Mouse (Mus musculus) midbrain, embryonic 15.5 days (tissue): ENCODE measurements at regions not wholly inside any gene's neighbourhood (a gene's known extent, or its start where the extent isn't known, plus 50 kb on each side); places are given as distances from the start of the nearest gene placed in this dataset.
A peak's percentile ranks its signal among the peaks of the same experiment; 100 is the strongest.

Source experiments
- ATAC-seq: fragments of 200-750 bp; cut with Nextera tagmentation; replicated peaks from 2 replicates; pipeline ENCODE4 v1.8.0; 2017; ENCODE audit warnings: moderate TSS enrichment
- H3K27ac ChIP-seq: fragments of 300-500 bp; sonication (generic); 2 replicates; pipeline ENCODE4 v1.5.1; 2015; ENCODE audit warnings: mild to moderate bottlenecking, inconsistent platforms
- H3K27me3 ChIP-seq: fragments of 300-500 bp; sonication (generic); replicated peaks from 2 replicates; pipeline ENCODE4 v1.6.1; 2015; ENCODE audit warnings: inconsistent platforms
- H3K36me3 ChIP-seq: fragments of 300-500 bp; sonication (generic); replicated peaks from 2 replicates; pipeline ENCODE4 v1.6.1; 2015; ENCODE audit warnings: inconsistent platforms
- H3K4me1 ChIP-seq: fragments of 300-500 bp; sonication (generic); 2 replicates; pipeline ENCODE4 v1.6.1; 2015; ENCODE audit warnings: inconsistent platforms
- H3K4me2 ChIP-seq: fragments of 300-500 bp; sonication (generic); 2 replicates; pipeline ENCODE4 v1.6.1; 2015; ENCODE audit warnings: inconsistent platforms, mild to moderate bottlenecking, moderate library complexity
- H3K4me3 ChIP-seq: fragments of 300-500 bp; sonication (generic); 2 replicates; pipeline ENCODE4 v1.5.1; 2015; ENCODE audit warnings: mild to moderate bottlenecking, inconsistent platforms
- H3K9ac ChIP-seq: fragments of 300-500 bp; sonication (generic); 2 replicates; pipeline ENCODE4 v1.6.1; 2015; ENCODE audit warnings: mild to moderate bottlenecking, inconsistent platforms
- H3K9me3 ChIP-seq: fragments of 300-500 bp; sonication (generic); 2 replicates; pipeline ENCODE4 v1.6.1; 2016; ENCODE audit warnings: inconsistent platforms
- WGBS: fragments of 180-500 bp; shearing (Covaris S2); methylation state at CpG from one replicate; pipeline ENCODE4 v1.1.7; 2015; ENCODE audit warnings: mixed read lengths; 5-methylcytosine and 5-hydroxymethylcytosine counted together

- Histone ChIP-seq H3K27ac (no peak overlapping the region), H3K27me3 (no peaks in the 10 kb centered on the region), H3K4me1 (no peaks in the 10 kb centered on the region), H3K4me3 (no peak overlapping the region), H3K9ac (no peak overlapping the region), H3K4me2 (no peak overlapping the region), H3K9me3 (no peaks in the 10 kb centered on the region), H3K36me3 (no peaks in the 10 kb centered on the region)
- ATAC-seq, result no peak
- WGBS, result 76% methylated on average over 1 of the region's 1 CpGs
Measured at GRCm38 (mm10) chr15:25305801-25306200, 107.8 kb downstream of the Basp1 start.

GRCm38 (mm10) chr15:25303379-25303778 lies 110.2 kb downstream of the Basp1 start:
- Histone ChIP-seq H3K4me2 (no peak overlapping the region), H3K36me3 (no peaks in the 10 kb centered on the region), H3K4me3 (no peak overlapping the region), H3K27ac (no peak overlapping the region), H3K9ac (no peak overlapping the region), H3K27me3 (no peaks in the 10 kb centered on the region), H3K9me3 (no peaks in the 10 kb centered on the region), H3K4me1 (no peaks in the 10 kb centered on the region; the same call in 1 of the 2 replicates)
- WGBS, result 89% methylated on average over 3 of the region's 3 CpGs
- no peak for ATAC-seq

- Histone ChIP-seq H3K4me3 (no peak overlapping the region), H3K4me2 (no peak overlapping the region), H3K27me3 (no peaks in the 10 kb centered on the region), H3K27ac (no peak overlapping the region), H3K36me3 (no peaks in the 10 kb centered on the region), H3K9me3 (no peaks in the 10 kb centered on the region), H3K4me1 (peaks cover 5% of the 10 kb centered on the region; the same call in 1 of the 2 replicates), H3K9ac (no peak overlapping the region)
- 60% methylated on average over 8 of the region's 8 CpGs for WGBS
- no peak for ATAC-seq
Measured at GRCm38 (mm10) chr15:25302671-25303294, 110.8 kb downstream of the Basp1 start.

DNA sequence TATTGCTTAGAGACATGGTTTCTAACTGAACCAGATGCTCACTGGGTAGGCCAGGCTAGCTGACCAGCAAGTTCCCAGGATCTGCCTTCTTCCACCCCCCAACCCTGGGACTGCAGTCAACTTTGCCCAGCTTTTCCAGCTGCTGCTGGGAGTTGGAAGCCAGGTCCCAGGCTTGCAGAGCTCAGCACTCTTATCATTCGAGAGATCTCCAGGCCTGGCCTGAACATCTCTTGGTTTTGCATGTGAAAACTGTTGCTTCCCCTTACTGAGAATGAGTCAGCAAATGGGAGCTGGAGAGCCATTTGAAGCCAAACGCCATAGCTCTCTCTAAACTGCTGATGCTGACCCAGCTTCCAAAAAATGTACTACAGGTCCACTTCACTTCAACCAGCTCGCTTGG lies 111.8 kb downstream of the Basp1 start:
- no peak overlapping the region for H3K9ac ChIP-seq
- no peaks in the 10 kb centered on the region for H3K36me3 ChIP-seq
- WGBS, result 81% methylated on average over 3 of the region's 3 CpGs
- no peak overlapping the region for H3K4me3 ChIP-seq
- peaks cover 7% of the 10 kb centered on the region; the same call in 1 of the 2 replicates for H3K4me1 ChIP-seq
- ATAC-seq, result no peak
- no peak overlapping the region for H3K27ac ChIP-seq
- no peak overlapping the region for H3K4me2 ChIP-seq
- H3K9me3 ChIP-seq, result no peaks in the 10 kb centered on the region
- no peaks in the 10 kb centered on the region for H3K27me3 ChIP-seq

GRCm38 (mm10) chr15:25297278-25297677 lies 116.3 kb downstream of the Basp1 start:
- 52% methylated on average over 5 of the region's 5 CpGs for WGBS
- H3K27ac ChIP-seq, result no peak overlapping the region
- H3K9ac ChIP-seq, result no peak overlapping the region
- no peak overlapping the region for H3K4me3 ChIP-seq
- no peak overlapping the region for H3K4me2 ChIP-seq
- peaks cover 7% of the 10 kb centered on the region; the same call in 1 of the 2 replicates for H3K4me1 ChIP-seq
- 0 out of 2 replicates have a peak, but pooled peaks have one; percentile 44 for ATAC-seq
- H3K36me3 ChIP-seq, result no peaks in the 10 kb centered on the region
- H3K9me3 ChIP-seq, result no peaks in the 10 kb centered on the region
- no peaks in the 10 kb centered on the region for H3K27me3 ChIP-seq

- Histone ChIP-seq H3K27me3 (no peaks in the 10 kb centered on the region), H3K4me1 (peaks cover 8% of the 10 kb centered on the region; the same call in 1 of the 2 replicates), H3K4me2 (no peak overlapping the region), H3K9me3 (no peaks in the 10 kb centered on the region), H3K27ac (no peak overlapping the region), H3K36me3 (no peaks in the 10 kb centered on the region), H3K4me3 (no peak overlapping the region), H3K9ac (no peak overlapping the region)
- 88% methylated on average over 11 of the region's 11 CpGs for WGBS
- ATAC-seq, result peak; percentile 61
Measured at GRCm38 (mm10) chr15:25296714-25297113, 116.8 kb downstream of the Basp1 start.

DNA sequence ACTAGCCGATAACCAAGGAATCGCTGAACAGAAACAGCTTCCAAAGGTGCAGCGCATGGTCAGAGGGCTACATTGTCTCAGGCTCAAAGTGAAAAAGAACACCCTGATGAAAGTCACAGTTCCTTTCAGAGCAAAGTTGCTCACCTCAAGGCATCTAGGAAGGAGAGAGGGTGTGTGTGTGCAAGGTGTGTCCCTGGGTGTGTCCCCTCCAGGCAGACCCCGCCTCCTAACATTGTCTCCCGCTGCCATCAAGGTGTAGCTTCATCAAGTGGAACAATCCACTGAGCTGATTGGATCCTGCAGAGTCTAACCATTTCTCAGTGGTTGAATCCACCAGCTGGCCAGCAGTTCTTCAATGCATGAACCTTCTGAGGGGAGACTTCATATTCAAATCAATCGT lies 117.8 kb downstream of the Basp1 start:
- no peaks in the 10 kb centered on the region for H3K27me3 ChIP-seq
- no peak overlapping the region for H3K4me3 ChIP-seq
- no peak overlapping the region for H3K9ac ChIP-seq
- H3K9me3 ChIP-seq, result no peaks in the 10 kb centered on the region
- no peak overlapping the region for H3K27ac ChIP-seq
- 95% methylated on average over 6 of the region's 6 CpGs for WGBS
- H3K4me2 ChIP-seq, result no peak overlapping the region
- no peak for ATAC-seq
- H3K4me1 ChIP-seq, result peaks cover 16% of the 10 kb centered on the region; the same call in 1 of the 2 replicates
- no peaks in the 10 kb centered on the region for H3K36me3 ChIP-seq

GRCm38 (mm10) chr15:25291231-25291691 lies 122.3 kb downstream of the Basp1 start:
- WGBS, result 46% methylated on average over 10 of the region's 10 CpGs
- ATAC-seq, result peak; percentile 88
- 0 out of 2 replicates have a peak overlapping the region, but pooled peaks have one; percentile 13 for H3K27ac ChIP-seq
- H3K4me2 ChIP-seq, result peak overlapping the region; percentile 18; the same call in 1 of the 2 replicates
- H3K4me1 ChIP-seq, result 0 out of 2 replicates have a peak, but pooled peaks cover 10% of the 10 kb centered on the region
- no peaks in the 10 kb centered on the region for H3K9me3 ChIP-seq
- no peak overlapping the region for H3K4me3 ChIP-seq
- H3K36me3 ChIP-seq, result no peaks in the 10 kb centered on the region
- H3K27me3 ChIP-seq, result no peaks in the 10 kb centered on the region
- no peak overlapping the region for H3K9ac ChIP-seq

- Histone ChIP-seq H3K4me1 (peaks cover 15% of the 10 kb centered on the region; the same call in 1 of the 2 replicates), H3K9me3 (no peaks in the 10 kb centered on the region), H3K27ac (no peak overlapping the region), H3K9ac (no peak overlapping the region), H3K36me3 (no peaks in the 10 kb centered on the region), H3K4me2 (no peak overlapping the region), H3K27me3 (no peaks in the 10 kb centered on the region), H3K4me3 (no peak overlapping the region)
- ATAC-seq, result no peak
- 62% methylated on average over 3 of the region's 3 CpGs for WGBS
Measured at GRCm38 (mm10) chr15:25287850-25288249, 125.7 kb downstream of the Basp1 start.

GRCm38 (mm10) chr15:25284354-25285199 lies 129.0 kb downstream of the Basp1 start:
- 29% methylated on average over 17 of the region's 17 CpGs for WGBS
- H3K4me1 ChIP-seq, result peaks cover 6% of the 10 kb centered on the region; the same call in 1 of the 2 replicates
- H3K9ac ChIP-seq, result no peak overlapping the region
- H3K27ac ChIP-seq, result no peak overlapping the region
- H3K4me2 ChIP-seq, result no peak overlapping the region
- H3K4me3 ChIP-seq, result no peak overlapping the region
- no peaks in the 10 kb centered on the region for H3K27me3 ChIP-seq
- ATAC-seq, result peak; percentile 81
- H3K36me3 ChIP-seq, result no peaks in the 10 kb centered on the region
- H3K9me3 ChIP-seq, result no peaks in the 10 kb centered on the region

GRCm38 (mm10) chr15:25283713-25284112 lies 129.9 kb downstream of the Basp1 start:
- Histone ChIP-seq H3K9ac (no peak overlapping the region), H3K4me1 (peaks cover 8% of the 10 kb centered on the region), H3K27me3 (no peaks in the 10 kb centered on the region), H3K4me2 (no peak overlapping the region), H3K36me3 (no peaks in the 10 kb centered on the region), H3K9me3 (no peaks in the 10 kb centered on the region), H3K27ac (no peak overlapping the region), H3K4me3 (no peak overlapping the region)
- no peak for ATAC-seq
- 82% methylated on average over 2 of the region's 2 CpGs for WGBS

DNA sequence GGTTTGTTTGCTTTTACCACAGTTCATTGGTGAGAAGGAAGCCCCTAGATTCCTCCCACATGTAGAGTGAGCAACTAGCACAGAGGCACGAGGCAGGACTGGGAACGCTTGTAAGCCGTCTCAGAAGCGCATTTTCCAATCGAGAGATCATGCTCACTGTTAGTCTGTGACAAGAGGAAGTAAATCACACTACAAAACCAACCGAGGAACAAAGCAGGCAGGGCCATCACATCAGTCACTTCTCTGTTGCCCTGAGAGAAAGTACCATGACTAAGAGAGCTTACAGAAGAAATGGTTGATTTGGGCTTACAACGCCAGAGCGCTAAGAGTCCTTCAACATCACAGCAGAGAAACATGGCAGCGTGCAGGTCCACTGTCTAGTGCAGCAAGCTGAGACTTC lies 131.2 kb downstream of the Basp1 start:
- no peak overlapping the region for H3K9ac ChIP-seq
- H3K4me2 ChIP-seq, result no peak overlapping the region
- no peaks in the 10 kb centered on the region for H3K36me3 ChIP-seq
- no peaks in the 10 kb centered on the region for H3K27me3 ChIP-seq
- no peaks in the 10 kb centered on the region for H3K9me3 ChIP-seq
- no peak for ATAC-seq
- H3K4me3 ChIP-seq, result no peak overlapping the region
- H3K27ac ChIP-seq, result no peak overlapping the region
- peaks cover 12% of the 10 kb centered on the region for H3K4me1 ChIP-seq
- 78% methylated on average over 9 of the region's 9 CpGs for WGBS
